Mouse (Mus musculus) brain, embryonic 14.5 days (tissue): Measurements from ENCODE around the gene Edc4. TPM values are rescaled to one million over a fixed set of nuclear protein-coding genes. Genes with fewer than 3 reads are reported as not detected.
A peak's percentile ranks its signal among the peaks of the same experiment; 100 is the strongest.
"Not testable (repeated sequence)": the region's sequence is repeated elsewhere in the genome, so short reads cannot be mapped to it uniquely, and the experiment has no call there.

ENCODE experiments used
- DNase-seq: peaks from one replicate; pipeline ENCODE4 v3.0.0-alpha.2; 2011; ENCODE audit warnings: low read depth
- CTCF ChIP-seq: fragments of 200-500 bp; IDR thresholded peaks from 2 replicates; pipeline ENCODE4 v1.5.1; 2012; ENCODE audit warnings: inconsistent platforms, mild to moderate bottlenecking, moderate library complexity, borderline replicate concordance; ENCODE audit not compliant: insufficient read depth, insufficient read length; ENCODE audit errors: extremely low read depth
- POLR2A ChIP-seq: fragments of 200-500 bp; IDR thresholded peaks from 2 replicates; pipeline ENCODE4 v1.6.1; 2012; ENCODE audit warnings: mild to moderate bottlenecking, inconsistent platforms, borderline replicate concordance; ENCODE audit not compliant: poor library complexity, insufficient read depth, insufficient read length, severe bottlenecking; ENCODE audit errors: extremely low read depth
- polyA plus RNA-seq: library from polyadenylated mRNA; depleted of rRNA; stranded (reverse); fragments of >200 nt; gene quantifications from 2 replicates; pipeline ENCODE4 v1.2.3, GENCODE M21; 2012; rRNA removed

Edc4 gene
- 80.3 and 85.4 TPM in 2 replicates for polyA plus RNA-seq

- DNase-seq: peak; percentile 91
- TF ChIP-seq POLR2A: peak; percentile 76; the same call in 1 of the 2 replicates
- no peak for TF ChIP-seq CTCF
Observed at GRCm38 (mm10) chr8:105880754-105881520, at the start of gene Edc4. Gene Edc4, plus strand, starts transcription at chr8:105880881.

DNA sequence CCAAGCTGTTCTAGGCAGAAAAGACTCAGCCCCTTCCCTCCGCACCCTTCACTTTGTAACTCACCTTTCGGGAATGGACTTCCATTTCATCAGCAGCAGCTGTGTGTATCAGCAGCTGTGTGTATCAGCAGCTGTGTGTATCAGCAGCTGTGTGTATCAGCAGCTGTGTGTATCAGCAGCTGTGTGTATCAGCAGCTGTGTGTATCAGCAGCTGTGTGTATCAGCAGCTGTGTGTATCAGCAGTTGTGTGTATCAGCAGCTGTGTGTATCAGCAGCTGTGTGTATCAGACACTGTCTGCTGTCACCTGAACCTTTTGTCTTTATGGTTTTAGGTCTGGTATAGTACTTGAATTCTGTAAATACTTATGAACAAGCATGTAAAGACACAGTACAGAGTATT is 46.9 kb upstream of the Edc4 start:
- not testable (repeated sequence) for DNase-seq

DNA sequence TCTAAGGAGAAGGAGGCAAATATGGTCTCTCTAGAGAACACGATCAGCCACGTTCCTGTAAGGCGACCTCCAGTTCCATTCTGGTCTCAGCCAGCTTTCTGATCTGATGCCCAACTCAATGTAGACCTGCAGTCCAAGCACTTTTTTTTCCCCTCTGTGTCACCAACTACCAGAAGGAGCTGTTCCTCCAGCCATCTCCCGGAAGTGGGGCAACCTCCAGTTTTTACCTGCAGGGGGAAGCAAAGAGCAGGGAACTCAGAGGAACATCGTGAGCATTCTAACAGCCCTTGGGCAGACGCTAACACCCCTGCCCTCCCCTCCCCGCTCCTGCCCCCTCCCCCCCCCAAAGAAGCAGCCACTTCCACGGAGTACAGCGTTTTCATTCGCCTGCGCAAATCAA is 45.4 kb upstream of the Edc4 start:
- TF ChIP-seq POLR2A (no peak), CTCF (peak; percentile 52; the same call in 1 of the 2 replicates)
- peak; percentile 14 for DNase-seq

- TF ChIP-seq CTCF (no peak), POLR2A (no peak)
- no peak for DNase-seq
Observed at GRCm38 (mm10) chr8:105836991-105837390, 43.7 kb upstream of the Edc4 start.

DNA sequence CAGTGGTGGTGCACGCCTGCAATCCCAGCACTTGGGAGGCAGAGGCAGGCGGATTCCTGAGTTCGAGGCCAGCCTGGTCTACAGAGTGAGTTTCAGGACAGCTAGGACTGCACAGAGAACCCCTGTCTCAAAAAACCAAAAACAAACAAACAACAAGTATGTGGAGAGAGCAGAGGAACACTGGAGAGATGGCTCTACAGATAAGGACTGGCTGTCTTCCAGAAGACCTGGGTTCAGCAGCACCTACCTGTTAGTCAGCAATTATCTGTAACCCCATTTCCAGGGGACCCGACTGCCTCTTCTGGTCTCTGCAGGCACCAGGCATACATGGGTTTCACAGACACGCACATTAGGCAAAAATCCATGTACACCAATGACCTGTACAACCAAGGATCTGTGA is 41.5 kb upstream of the Edc4 start:
- no peak for TF ChIP-seq CTCF
- no peak for DNase-seq

- DNase-seq: no peak
- TF ChIP-seq CTCF (no peak), POLR2A (no peak)
Observed at GRCm38 (mm10) chr8:105846678-105847077, 34.0 kb upstream of the Edc4 start.

DNA sequence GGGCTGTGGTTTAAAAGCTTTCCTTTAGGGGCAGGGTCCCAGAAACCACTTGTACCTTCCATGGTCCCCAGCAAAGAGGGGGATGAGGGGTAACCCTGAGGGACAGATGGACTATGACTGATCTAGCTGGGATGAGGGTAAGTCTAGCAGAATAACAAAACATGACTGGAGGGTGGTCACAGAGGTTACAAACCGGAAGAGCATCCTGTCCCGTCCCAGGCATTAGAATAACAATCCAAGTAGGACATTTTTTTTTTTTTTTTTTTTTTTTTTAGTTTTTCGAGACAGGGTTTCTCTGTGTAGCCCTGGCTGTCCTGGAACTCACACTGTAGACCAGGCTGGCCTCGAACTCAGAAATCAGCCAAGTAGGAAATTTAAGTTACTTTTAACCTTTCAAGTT is 30.7 kb upstream of the Edc4 start:
- TF ChIP-seq POLR2A: no peak
- TF ChIP-seq CTCF: no peak
- no peak for DNase-seq

DNA sequence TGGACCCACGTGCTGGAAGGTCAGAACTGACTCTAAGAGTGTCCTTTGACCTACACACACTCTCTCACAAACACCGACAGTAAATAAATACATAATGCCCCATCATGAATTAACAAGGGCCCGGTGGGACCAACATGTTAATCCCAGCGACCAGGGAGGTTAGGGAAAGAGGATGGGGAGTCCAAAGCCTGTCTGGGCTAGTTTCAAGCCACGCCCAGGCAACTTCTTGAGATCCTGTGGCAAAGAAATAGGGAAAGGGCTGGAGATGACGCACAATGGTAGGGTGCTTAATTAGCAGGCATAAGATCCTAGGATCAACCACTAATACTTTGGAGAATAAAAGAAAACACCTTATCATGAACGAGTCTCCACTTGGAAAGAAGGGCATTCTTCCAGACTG is 30.1 kb upstream of the Edc4 start:
- DNase-seq: no peak
- TF ChIP-seq CTCF (no peak), POLR2A (no peak)

DNA sequence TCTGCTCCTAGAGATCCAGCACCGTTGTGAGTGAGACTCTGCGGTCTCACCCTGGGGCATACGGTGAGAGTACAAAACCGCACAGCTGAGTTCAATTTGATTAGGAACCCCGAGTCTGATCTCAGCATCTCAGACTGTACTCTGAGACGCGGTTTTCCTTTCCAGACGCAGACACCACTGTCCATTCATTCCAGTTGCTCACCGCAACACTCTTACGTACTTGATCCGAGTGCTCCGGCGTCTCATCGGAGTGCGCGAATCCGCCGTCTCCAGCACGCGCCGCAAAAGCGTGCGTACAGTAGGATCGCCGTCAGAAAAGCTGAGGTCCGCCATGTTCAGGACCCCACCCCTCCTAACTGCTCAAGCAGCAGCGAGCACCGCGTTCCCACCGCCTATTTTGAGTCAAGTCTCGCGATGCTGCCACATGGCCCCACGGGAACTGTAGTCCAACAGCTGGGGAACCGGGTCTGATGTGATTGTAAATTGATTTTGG is 29.0 kb upstream of the Edc4 start:
- DNase-seq: peak; percentile 98
- TF ChIP-seq POLR2A (peak; percentile 94; the same call in 1 of the 2 replicates), CTCF (no peak)

GRCm38 (mm10) chr8:105852146-105852729 is 28.4 kb upstream of the Edc4 start:
- DNase-seq: no peak
- no peak for TF ChIP-seq CTCF
- no peak for TF ChIP-seq POLR2A

DNA sequence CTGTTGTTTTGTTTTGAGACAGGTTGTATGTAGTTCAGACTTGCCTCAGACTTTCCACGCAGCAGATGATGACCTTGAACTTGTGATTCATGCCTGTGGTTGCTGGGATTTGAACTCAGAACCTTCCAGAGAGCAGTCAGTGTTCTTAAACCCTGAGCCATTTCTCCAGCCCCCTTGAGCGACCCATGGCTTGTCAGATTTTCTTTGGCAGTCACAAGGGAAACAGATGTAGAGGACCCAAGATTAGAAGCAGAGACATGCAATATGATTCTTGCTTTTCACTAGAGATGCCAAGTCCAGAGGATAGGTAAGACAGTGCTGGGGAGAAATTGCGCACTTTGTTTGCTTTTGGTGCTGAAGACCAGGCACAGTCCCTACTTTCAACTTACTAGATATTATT is 27.5 kb upstream of the Edc4 start, which contains the start of gene Cenpt:
Cenpt (minus strand) TSS at position 101 of the 400 bp plus-strand sequence.
- TF ChIP-seq POLR2A (no peak), CTCF (no peak)
- DNase-seq: no peak

DNA sequence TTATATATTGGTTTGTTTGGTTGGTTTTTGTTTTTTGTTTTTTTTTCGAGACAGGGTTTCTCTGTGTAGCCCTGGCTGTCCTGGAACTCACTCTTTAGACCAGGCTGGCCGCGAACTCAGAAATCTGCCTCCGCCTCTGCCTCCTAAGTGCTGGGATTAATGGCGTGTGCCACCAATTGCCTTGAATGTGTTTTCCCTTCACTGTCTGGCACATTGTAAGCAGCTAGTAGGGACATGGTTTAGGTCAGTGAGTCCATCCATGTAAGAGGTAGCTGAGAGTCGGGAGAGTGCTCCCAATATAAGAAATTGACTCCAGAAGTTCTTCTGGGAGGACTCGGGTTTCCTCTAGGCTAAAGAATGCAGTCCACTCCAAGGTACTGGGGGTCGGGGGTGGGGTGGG is 26.4 kb upstream of the Edc4 start:
- TF ChIP-seq POLR2A: no peak
- no peak for TF ChIP-seq CTCF
- DNase-seq: no peak

- DNase-seq: peak; percentile 97
- TF ChIP-seq CTCF: peak; percentile 91
- TF ChIP-seq POLR2A: peak; percentile 61; the same call in 1 of the 2 replicates
Observed at GRCm38 (mm10) chr8:105854715-105855216, 25.9 kb upstream of the Edc4 start, which contains the start of gene Thap11. Gene Thap11, plus strand, starts transcription at chr8:105855132.
